Mouse (Mus musculus): ENCODE results near the gene Scrt2.

GRCm38 (mm10) chr2:152074521-152074920 is 6.8 kb upstream of the Scrt2 start:
- TF ChIP-seq CTCF (IDR thresholded peaks at IDR 0.05; ENCODE audit: control insufficient read depth, insufficient read depth, insufficient replicate concordance, low read depth, low read length) (no peak), POLR2A (IDR thresholded peaks at IDR 0.05; ENCODE audit: control insufficient read depth, low read depth, low read length) (no peak)
